8 mouse cellular contexts compared by ENCODE assay signal in the genomic region with DNA sequence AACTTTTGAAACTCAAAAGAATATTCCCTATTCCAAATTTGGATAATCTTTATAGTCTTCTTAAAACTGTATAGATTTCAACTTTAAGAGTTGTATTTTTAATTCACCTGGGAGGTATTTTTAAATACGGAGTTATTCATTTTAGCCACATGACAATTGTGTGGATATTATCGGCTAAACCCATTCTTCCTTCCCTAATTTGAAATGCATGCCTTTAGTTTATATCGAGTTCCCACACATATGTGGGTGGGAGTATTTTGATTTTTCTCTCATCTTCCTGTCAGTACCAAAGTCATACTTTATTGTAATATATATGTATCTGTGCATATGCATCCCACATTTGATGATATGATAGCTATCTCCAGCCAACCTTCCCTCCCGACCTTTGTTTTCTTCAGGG. TPM values are rescaled to one million over a fixed set of nuclear protein-coding genes. Genes with fewer than 3 reads are reported as not detected.
DNase-seq lines count a peak whose midpoint lies in the region; ATAC-seq and TF ChIP-seq lines count a peak whose summit lies in the region.

A gene (plus strand): TSS at position 341 of the 400 bp plus-strand sequence.

- TF ChIP-seq CTCF in kidney, adult 2 months (conservative IDR thresholded peaks at IDR 0.05; ENCODE audit: insufficient read depth, insufficient read length, low read depth, low read length): no peak

- DNase-seq in kidney, adult 2 months: no peak
- DNase-seq in kidney, adult 18-20 months: no peak
- DNase-seq in adrenal gland, postnatal 14 days: no peak
- DNase-seq in gastrocnemius, postnatal 10 days: no peak
- DNase-seq in intestine, embryonic 14.5 days (ENCODE audit: low spot score): no peak
- DNase-seq in ovary, postnatal 36 days (ENCODE audit: low spot score): no peak
- no peak for DNase-seq in right cerebral cortex, postnatal 36 days (ENCODE audit: low spot score in 2 of 2)

- H3K27me3 ChIP-seq in kidney, adult 2 months (replicated peaks; ENCODE audit: control insufficient read depth, insufficient read depth, low read length): no peaks in the 10 kb centered on the region
- H3K27me3 ChIP-seq in intestine, embryonic 14.5 days (replicated peaks; ENCODE audit: control insufficient read depth, insufficient read depth, low read length): no peaks in the 10 kb centered on the region

- H3K27ac ChIP-seq in kidney, adult 2 months (ENCODE audit: insufficient read depth, low read depth, low read length): peak within 1 kb of the TSS; percentile 96
- H3K27ac ChIP-seq in intestine, embryonic 14.5 days (ENCODE audit: low read depth): no peak within 1 kb of the TSS

- H3K36me3 ChIP-seq in kidney, adult 2 months (ENCODE audit: control insufficient read depth, insufficient read depth, low read length): peaks cover 6% of the 10 kb centered on the region
- H3K36me3 ChIP-seq in intestine, embryonic 14.5 days (ENCODE audit: control insufficient read depth, insufficient read depth, low read length): peaks cover 13% of the 10 kb centered on the region

- TF ChIP-seq POLR2A in kidney, adult 2 months (IDR thresholded peaks at IDR 0.05; ENCODE audit: low read depth, low read length): no peak

- peaks cover 27% of the 10 kb centered on the region for H3K4me1 ChIP-seq in kidney, adult 2 months (ENCODE audit: control insufficient read depth, insufficient read depth, low read length)
- H3K4me1 ChIP-seq in intestine, embryonic 14.5 days (replicated peaks; ENCODE audit: control insufficient read depth, insufficient read depth, low read length): peaks cover 21% of the 10 kb centered on the region

- 92% methylated on average over 4 of the region's 4 CpGs for WGBS in kidney, adult 2 months
- WGBS in intestine, embryonic 14.5 days: 94% methylated on average over 4 of the region's 4 CpGs

- no peak for ATAC-seq in intestine, embryonic 14.5 days (replicated peaks; ENCODE audit: low FRiP score, low TSS enrichment, low read depth)
- no peak for ATAC-seq in megakaryocyte progenitor cell, adult 5-6 weeks (replicated peaks; ENCODE audit: poor library complexity)

- H3K4me2 ChIP-seq in intestine, embryonic 14.5 days (ENCODE audit: low read length): no peak within 1 kb of the TSS

- H3K9me3 ChIP-seq in intestine, embryonic 14.5 days (ENCODE audit: control insufficient read depth, low read length): no peaks in the 10 kb centered on the region

- H3K9ac ChIP-seq in intestine, embryonic 14.5 days (ENCODE audit: low read length): no peak within 1 kb of the TSS

- no peak within 1 kb of the TSS for H3K4me3 ChIP-seq in kidney, adult 2 months (ENCODE audit: insufficient read depth, low read depth, low read length)
- no peak within 1 kb of the TSS for H3K4me3 ChIP-seq in intestine, embryonic 14.5 days (ENCODE audit: low read depth, low read length)

RNA-seq across cellular contexts. Expression of the gene that starts here (rescaled TPM):
- polyA plus RNA-seq in kidney, adult 2 months (2012; rRNA removed): 8,110 and 8,726 TPM in 2 replicates
- 2,322 and 2,352 TPM in 2 replicates for total RNA-seq in adrenal gland, postnatal 14 days (2021)
- total RNA-seq in gastrocnemius, postnatal 10 days (2021): 1,000 to 10,000 TPM; 2,152 to 2,273 TPM
- polyA plus RNA-seq in intestine, embryonic 14.5 days (2014; fragmentation: Nextera tagmentation; extraction: Ambion mirVana): 1,450 and 1,529 TPM in 2 replicates
- 1,115 and 1,144 TPM in 2 replicates for total RNA-seq in megakaryocyte progenitor cell, adult 5-6 weeks (2015)
- total RNA-seq in megakaryocyte progenitor cell, adult 5-6 weeks (2017): 325 and 354 TPM in 2 replicates
